Mouse (Mus musculus) megakaryocyte-erythroid progenitor cell, adult 5-6 weeks (primary cell): ENCODE data around the gene C3. TPM values are rescaled to one million over a fixed set of nuclear protein-coding genes. Genes with fewer than 3 reads are reported as not detected.

Experiments
- ATAC-seq: replicated peaks from 2 replicates; pipeline ENCODE4 v1.8.0; 2016; ENCODE audit warnings: mild to moderate bottlenecking, inconsistent platforms; ENCODE audit not compliant: severe bottlenecking, poor library complexity, low FRiP score, low TSS enrichment
- total RNA-seq, 2 experiments: library from RNA; stranded (forward) in 1 of 2; stranded (reverse) in 1 of 2; fragments of 200-1000, 215-1000 nt in 1 of 2; fragments of >200 nt in 1 of 2; fragmentation: Nextera tagmentation in 1 of 2; gene quantifications; 2 replicates each; pipeline ENCODE4 v1.2.3; 2014 to 2017

C3 gene
- total RNA-seq, 2 experiments from 2014 or later, result 7.1 TPM; not detected in 1

- ATAC-seq, result no peak
Measured at GRCm38 (mm10) chr17:57251431-57251830, 23.5 kb upstream of the C3 start.

- no peak for ATAC-seq
Measured at GRCm38 (mm10) chr17:57250461-57251160, 22.7 kb upstream of the C3 start.

- ATAC-seq, result peak; percentile 54
Measured at GRCm38 (mm10) chr17:57249186-57250181, 21.5 kb upstream of the C3 start, which contains the start of gene Trip10. Trip10 (plus strand) TSS chr17:57249455.

DNA sequence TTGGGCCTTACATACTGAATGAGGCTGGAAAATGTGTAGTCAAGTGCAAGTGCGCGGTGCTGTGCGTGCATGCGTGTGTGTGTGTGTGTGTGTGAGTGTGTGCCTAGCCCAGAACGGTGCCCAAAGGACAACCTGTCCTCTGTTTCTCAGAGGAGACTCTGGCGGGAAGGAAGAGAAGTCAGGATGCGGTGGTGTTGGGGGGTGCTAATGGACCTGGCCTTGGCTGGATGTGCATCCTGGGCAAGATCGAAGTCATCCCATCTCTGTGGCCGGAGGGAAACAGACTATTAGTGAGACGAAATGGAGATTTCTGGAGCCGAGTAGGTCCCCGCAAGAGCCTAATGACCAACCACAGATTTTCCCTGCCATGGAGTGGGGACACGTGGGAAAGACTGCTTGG, 20.8 kb upstream of the C3 start:
- ATAC-seq, result no peak

GRCm38 (mm10) chr17:57248201-57248699, 20.3 kb upstream of the C3 start, which contains the start of gene Gpr108:
Gpr108 (minus strand) TSS chr17:57248446.
- ATAC-seq, result peak; percentile 63

- ATAC-seq, result peak; percentile 75
Measured at GRCm38 (mm10) chr17:57247393-57248200, 19.7 kb upstream of the C3 start.

- ATAC-seq, result no peak
Measured at GRCm38 (mm10) chr17:57246663-57247392, 18.9 kb upstream of the C3 start.

DNA sequence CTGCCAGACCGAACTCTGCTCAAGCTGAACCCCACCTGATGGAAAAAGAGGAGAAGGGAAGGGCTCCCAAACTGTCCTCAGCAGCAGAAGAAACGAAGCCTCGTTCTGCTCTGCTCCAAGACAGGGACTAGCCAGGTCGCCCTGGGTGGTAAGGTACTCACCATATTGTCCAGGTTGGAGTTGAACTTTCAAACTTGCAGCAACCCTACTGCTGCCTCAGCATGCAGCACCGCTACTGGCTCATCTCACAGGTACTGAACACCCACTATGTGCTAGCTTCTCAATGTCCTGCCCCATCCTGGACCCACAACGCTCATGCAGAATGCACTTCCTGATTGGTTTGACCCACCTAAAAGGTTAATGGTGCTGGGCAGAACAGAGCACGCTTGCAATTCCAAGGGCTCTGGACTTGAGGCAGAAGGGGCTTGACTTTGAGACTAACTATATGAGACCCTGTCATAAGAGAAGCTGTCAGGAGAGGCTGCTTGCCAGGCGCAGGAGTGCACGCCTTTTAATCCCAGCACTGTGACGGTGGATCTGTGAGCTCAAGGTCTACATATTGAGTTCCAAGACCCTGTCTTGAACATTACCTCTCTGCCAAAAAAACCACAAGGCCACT, 17.5 kb upstream of the C3 start:
- ATAC-seq, result no peak

- no peak for ATAC-seq
Measured at GRCm38 (mm10) chr17:57243650-57244370, 15.9 kb upstream of the C3 start.

- no peak for ATAC-seq
Measured at GRCm38 (mm10) chr17:57237181-57237580, 9.2 kb upstream of the C3 start.

DNA sequence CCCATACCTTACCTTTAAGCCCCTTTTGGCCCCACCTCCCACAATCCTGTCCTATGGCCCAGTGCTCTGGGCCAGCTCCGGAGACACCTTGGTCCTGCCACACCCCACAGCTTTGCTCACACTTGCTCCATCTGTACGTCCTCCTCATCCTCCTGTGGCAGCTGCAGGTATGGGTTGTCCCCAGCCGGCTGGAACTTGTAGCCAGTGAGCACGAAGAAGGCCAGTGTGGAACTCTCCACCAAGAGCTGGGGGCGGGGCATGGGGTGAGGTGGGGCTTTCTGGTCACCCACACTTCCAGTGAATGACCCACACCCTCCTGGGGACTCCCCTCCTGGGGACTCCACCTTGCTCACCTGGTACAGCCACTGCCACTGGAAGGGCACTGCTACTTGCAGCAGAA, 7.9 kb upstream of the C3 start:
- ATAC-seq, result no peak

- no peak for ATAC-seq
Measured at GRCm38 (mm10) chr17:57234254-57234928, 6.5 kb upstream of the C3 start.

- ATAC-seq, result no peak
Measured at GRCm38 (mm10) chr17:57233038-57233437, 5.1 kb upstream of the C3 start.

- ATAC-seq, result no peak
Measured at GRCm38 (mm10) chr17:57232200-57232599, 4.3 kb upstream of the C3 start.

GRCm38 (mm10) chr17:57231321-57231771, 3.4 kb upstream of the C3 start:
- ATAC-seq, result no peak

DNA sequence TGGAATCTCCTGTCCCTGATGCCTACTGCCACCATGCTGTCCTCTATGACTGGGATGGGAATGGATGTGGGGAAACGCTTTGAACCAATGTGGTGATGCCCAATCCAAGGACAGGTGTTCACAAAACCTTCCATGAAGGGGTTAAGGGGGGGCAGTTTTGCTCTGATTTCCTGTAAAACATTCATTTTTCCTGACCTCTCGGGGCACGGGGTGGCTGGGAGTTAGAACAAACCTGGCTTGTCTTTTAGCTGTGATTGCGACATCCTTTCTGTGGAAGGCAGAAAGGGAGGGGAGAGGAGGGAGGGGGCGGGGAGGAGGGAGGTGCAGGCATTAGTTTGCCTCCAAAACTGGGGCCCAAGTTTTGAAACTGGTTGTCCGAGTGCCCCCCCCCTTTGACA, 2.8 kb upstream of the C3 start:
- no peak for ATAC-seq
